ENCODE assay signal across 20 mouse cellular contexts in genomic region chr8:10903957-10904356, GRCm38 (mm10).
DNase-seq lines count a peak whose midpoint lies in the region; TF ChIP-seq lines count a peak whose summit lies in the region.
"Had no signal": no experiment of that assay in that cellular context is flagged by ENCODE, and none has a peak within 500 bp of the region (broad histone marks: within the 10 kb centered on the region; RNA-seq: fewer than 3 reads in every experiment).

No protein-coding gene starts in this region.

- H3K4me3 ChIP-seq in left cerebral cortex, adult 2 months, result no peak overlapping the region
- H3K4me3 ChIP-seq in lung, adult 2 months (replicated peaks; ENCODE audit: extremely low read depth, low read depth, low read length), result no peak overlapping the region
- H3K4me3 ChIP-seq: embryonic facial prominence, embryonic 13.5 days; forebrain, embryonic 12.5 days; heart, embryonic 10.5 days had no signal

- no peak overlapping the region for H3K27ac ChIP-seq in left cerebral cortex, adult 2 months
- H3K27ac ChIP-seq: embryonic facial prominence, embryonic 13.5 days; forebrain, embryonic 12.5 days; heart, embryonic 10.5 days; hindbrain, embryonic 14.5 days had no signal

- intact Hi-C loops in left cerebral cortex, postnatal 4 days (cut with DNase I), result no loop called here
- intact Hi-C loops in left cerebral cortex, adult 2 months (cut with DNase I), result no loop called here

- 77% methylated on average over 2 of the region's 2 CpGs for WGBS in lung, adult 2 months

- peak; percentile 52 for DNase-seq in left cerebral cortex, postnatal 4 days
- DNase-seq in left cerebral cortex, adult 2 months (ENCODE audit: extremely low spot score in 1 of 2, low spot score in 2 of 2), result no peak
- peak; percentile 31 for DNase-seq in lung, postnatal 10 days
- no peak for DNase-seq in lung, adult 2 months
- DNase-seq in adipocyte (ENCODE audit: low spot score), result peak; percentile 81
- no peak for DNase-seq in ovary, postnatal 36 days (ENCODE audit: low spot score)
- DNase-seq: adrenal gland, adult 2 months; adrenal gland, postnatal 25 days; B cell, adult 2 months; cerebellum, adult 18-20 months; cerebellum, adult 9-11 months; cerebellum, postnatal 36 days; gastrocnemius, postnatal 10 days; heart, adult 18-20 months; heart, postnatal 10 days; heart, postnatal 4 days had no signal

- no peak for TF ChIP-seq POLR2A in lung, adult 2 months (IDR thresholded peaks at IDR 0.05; ENCODE audit: borderline replicate concordance, extremely low read depth, low read depth, low read length)

- H3K4me1 ChIP-seq in lung, adult 2 months (ENCODE audit: control insufficient read depth, insufficient read depth, low read length), result no peaks in the 10 kb centered on the region

- TF ChIP-seq CTCF in left cerebral cortex, adult 2 months (IDR thresholded peaks at IDR 0.05), result no peak
- no peak for TF ChIP-seq CTCF in lung, adult 2 months (IDR thresholded peaks at IDR 0.05; ENCODE audit: insufficient read depth, low read length)

Comparison
In these comparisons a context has a peak if more than half of its experiments do, and no peak if none do; other contexts are left out.
1. DNase-seq: peak in left cerebral cortex, postnatal 4 days (single experiment), lung, postnatal 10 days (single experiment) and adipocyte (single experiment); none in left cerebral cortex, adult 2 months (0 of 2), lung, adult 2 months (single experiment) and ovary, postnatal 36 days (single experiment).